Mouse (Mus musculus) CD8-positive naive resting alpha-beta T cell, adult 2 months (primary cell): Measurements from ENCODE around the gene March6.

Experiments used
- DNase-seq, 2 experiments: peaks; one replicate each; pipeline ENCODE4 v3.0.0; 2022; ENCODE audit warnings: low read depth in 2 of 2, low spot score in 2 of 2

Gene March6

GRCm38 (mm10) chr15:31454096-31454860, 76.6 kb downstream of the March6 start:
- no peak for DNase-seq

GRCm38 (mm10) chr15:31453098-31453916, 77.5 kb downstream of the March6 start, which contains the start of gene Ropn1l:
Ropn1l (minus strand) TSS chr15:31453737.
- peak; percentile 13 to 28 for DNase-seq

GRCm38 (mm10) chr15:31452336-31453097, 78.3 kb downstream of the March6 start:
- no peak for DNase-seq

- no peak for DNase-seq
These were observed 81.1 kb downstream of the March6 start for GRCm38 (mm10) chr15:31449772-31450171.

GRCm38 (mm10) chr15:31447121-31447520, 83.7 kb downstream of the March6 start:
- DNase-seq: no peak

- DNase-seq: no peak
These were observed 88.2 kb downstream of the March6 start for GRCm38 (mm10) chr15:31442698-31443097.

- no peak for DNase-seq
These were observed 88.9 kb downstream of the March6 start for GRCm38 (mm10) chr15:31441996-31442395.

- no peak for DNase-seq
These were observed 94.0 kb downstream of the March6 start for GRCm38 (mm10) chr15:31436811-31437210.

- DNase-seq: no peak
These were observed 94.8 kb downstream of the March6 start for GRCm38 (mm10) chr15:31436083-31436482.

GRCm38 (mm10) chr15:31433768-31434167, 97.1 kb downstream of the March6 start:
- DNase-seq: no peak

- DNase-seq: no peak
These were observed 99.0 kb downstream of the March6 start for GRCm38 (mm10) chr15:31431847-31432246.

GRCm38 (mm10) chr15:31430014-31430413, 100.8 kb downstream of the March6 start:
- DNase-seq: no peak

GRCm38 (mm10) chr15:31429429-31429828, 101.4 kb downstream of the March6 start:
- DNase-seq: no peak

GRCm38 (mm10) chr15:31428571-31428970, 102.3 kb downstream of the March6 start:
- DNase-seq: no peak

GRCm38 (mm10) chr15:31427390-31427789, 103.5 kb downstream of the March6 start:
- DNase-seq: no peak

GRCm38 (mm10) chr15:31426066-31426706, 104.7 kb downstream of the March6 start:
- DNase-seq: no peak

- DNase-seq: no peak
These were observed 108.0 kb downstream of the March6 start for GRCm38 (mm10) chr15:31422649-31423369.

GRCm38 (mm10) chr15:31419037-31419436, 111.8 kb downstream of the March6 start:
- peak in 1 of 2 experiments; percentile 25 for DNase-seq

GRCm38 (mm10) chr15:31418686-31419024, 112.2 kb downstream of the March6 start:
- DNase-seq: no peak
